Mouse (Mus musculus) liver, adult 2 months (tissue): Measurements from ENCODE around the gene BC028528.

Experiments
- CTCF ChIP-seq: fragments of 200-500 bp; IDR thresholded peaks from 2 replicates; pipeline ENCODE4 v1.5.1; 2011; ENCODE audit warnings: low read depth, low read length, control low read depth
- POLR2A ChIP-seq: fragments of 200-500 bp; IDR thresholded peaks from 2 replicates; pipeline ENCODE4 v1.6.1; 2011; ENCODE audit warnings: low read length, control low read depth; ENCODE audit not compliant: insufficient read depth; ENCODE audit errors: extremely low read depth

- TF ChIP-seq CTCF: no peak
- no peak for TF ChIP-seq POLR2A
Measured at GRCm38 (mm10) chr3:95894317-95895160, 2.7 kb upstream of the BC028528 start.
